Mouse (Mus musculus): ENCODE measurements around the gene Sqstm1. TPM values are rescaled to one million over a fixed set of nuclear protein-coding genes. Genes with fewer than 3 reads are reported as not detected.
"Not testable (repeated sequence)": the region's sequence is repeated elsewhere in the genome, so short reads cannot be mapped to it uniquely, and the experiment has no call there.

Gene Sqstm1
- polyA plus RNA-seq, 1 experiment from 2014 or later: 392 TPM

GRCm38 (mm10) chr11:50177111-50177510, 33.5 kb downstream of the Sqstm1 start:
- Histone ChIP-seq H3K4me2 (no peak overlapping the region), H3K9me3 (no peaks in the 10 kb centered on the region), H3K4me1 (peaks cover 12% of the 10 kb centered on the region), H3K9ac (no peak overlapping the region), H3K4me3 (no peak overlapping the region), H3K27ac (no peak overlapping the region), H3K36me3 (replicated peaks) (peaks cover 6% of the 10 kb centered on the region), H3K27me3 (replicated peaks) (no peaks in the 10 kb centered on the region)
- no peak for ATAC-seq (replicated peaks)
- 85% methylated on average over 6 of the region's 6 CpGs for WGBS

DNA sequence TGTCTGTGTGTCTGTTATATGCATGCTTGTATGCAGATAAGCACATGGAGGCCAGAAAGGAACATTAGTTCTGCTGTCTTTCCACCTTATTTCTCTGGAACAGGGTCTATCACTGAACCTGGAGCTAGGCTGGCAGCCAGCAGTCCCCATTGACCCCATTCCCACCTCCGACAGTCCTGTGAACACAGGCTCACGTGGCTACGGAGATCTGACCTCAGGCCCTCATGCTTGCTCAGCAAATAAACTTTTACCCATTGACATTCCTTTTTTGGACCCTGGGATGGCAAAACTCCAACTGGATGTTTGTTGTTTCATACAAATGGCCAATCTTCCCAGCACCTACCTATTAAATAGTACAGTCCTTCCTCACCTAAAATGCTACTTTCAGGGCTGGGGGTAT, 34.3 kb downstream of the Sqstm1 start:
- Histone ChIP-seq H3K9ac (no peak overlapping the region), H3K4me3 (no peak overlapping the region), H3K4me1 (peaks cover 12% of the 10 kb centered on the region), H3K9me3 (no peaks in the 10 kb centered on the region), H3K27ac (no peak overlapping the region), H3K27me3 (replicated peaks) (no peaks in the 10 kb centered on the region), H3K4me2 (no peak overlapping the region), H3K36me3 (replicated peaks) (peaks cover 12% of the 10 kb centered on the region)
- ATAC-seq (replicated peaks): no peak
- WGBS: 89% methylated on average over 3 of the region's 3 CpGs

DNA sequence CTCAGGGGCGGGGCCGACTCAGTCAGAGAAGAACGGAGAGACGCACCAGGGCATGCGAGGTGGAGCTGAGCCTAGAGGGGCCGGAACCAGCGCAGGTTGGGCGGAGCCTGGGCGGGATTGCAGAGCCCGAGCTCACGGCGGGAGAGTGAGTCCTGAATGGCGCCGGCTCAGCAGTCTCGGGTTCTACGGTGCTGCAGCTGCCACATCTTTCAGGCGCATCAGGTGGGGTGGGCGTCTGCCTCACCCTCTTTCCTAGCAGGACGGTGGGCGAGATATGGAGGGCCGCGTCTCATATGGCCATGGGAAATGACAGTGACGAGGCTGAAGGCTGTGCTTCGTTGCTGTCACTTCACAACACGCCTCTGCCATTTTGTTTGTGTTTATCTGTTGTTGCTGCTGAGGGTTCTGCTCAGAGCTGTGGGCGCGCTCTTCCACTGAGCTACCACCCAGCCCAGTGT, 35.9 kb downstream of the Sqstm1 start:
- peak overlapping the region; percentile 59 for H3K4me3 ChIP-seq
- peak overlapping the region; percentile 71 for H3K9ac ChIP-seq
- ATAC-seq (replicated peaks): peak; percentile 100
- H3K9me3 ChIP-seq: no peaks in the 10 kb centered on the region
- under 1% methylated on average over 27 of the region's 27 CpGs for WGBS
- H3K4me2 ChIP-seq: peak overlapping the region; percentile 62
- H3K4me1 ChIP-seq: peaks cover 12% of the 10 kb centered on the region
- no peaks in the 10 kb centered on the region for H3K27me3 ChIP-seq (replicated peaks)
- H3K27ac ChIP-seq: peak overlapping the region; percentile 90
- peaks cover 22% of the 10 kb centered on the region; the same call in 1 of the 2 replicates for H3K36me3 ChIP-seq (replicated peaks)

GRCm38 (mm10) chr11:50174111-50174729, 36.4 kb downstream of the Sqstm1 start, which contains the start of gene Mrnip:
Gene Mrnip, plus strand, starts transcription at chr11:50174444.
- H3K4me1 ChIP-seq: peaks cover 12% of the 10 kb centered on the region
- peak within 1 kb of the TSS; percentile 62 for H3K4me2 ChIP-seq
- H3K36me3 ChIP-seq (replicated peaks): peaks cover 27% of the 10 kb centered on the region
- ATAC-seq (replicated peaks): peak; percentile 53
- not testable (repeated sequence) for H3K9me3 ChIP-seq; H3K27me3 ChIP-seq (replicated peaks)
- peak within 1 kb of the TSS; percentile 71 for H3K9ac ChIP-seq
- WGBS: 5% methylated on average over 19 of the region's 19 CpGs
- peak within 1 kb of the TSS; percentile 59 for H3K4me3 ChIP-seq
- peak within 1 kb of the TSS; percentile 90 for H3K27ac ChIP-seq

GRCm38 (mm10) chr11:50168352-50168751, 42.3 kb downstream of the Sqstm1 start:
- peaks cover 45% of the 10 kb centered on the region for H3K36me3 ChIP-seq (replicated peaks)
- WGBS: 92% methylated on average over 5 of the region's 5 CpGs

DNA sequence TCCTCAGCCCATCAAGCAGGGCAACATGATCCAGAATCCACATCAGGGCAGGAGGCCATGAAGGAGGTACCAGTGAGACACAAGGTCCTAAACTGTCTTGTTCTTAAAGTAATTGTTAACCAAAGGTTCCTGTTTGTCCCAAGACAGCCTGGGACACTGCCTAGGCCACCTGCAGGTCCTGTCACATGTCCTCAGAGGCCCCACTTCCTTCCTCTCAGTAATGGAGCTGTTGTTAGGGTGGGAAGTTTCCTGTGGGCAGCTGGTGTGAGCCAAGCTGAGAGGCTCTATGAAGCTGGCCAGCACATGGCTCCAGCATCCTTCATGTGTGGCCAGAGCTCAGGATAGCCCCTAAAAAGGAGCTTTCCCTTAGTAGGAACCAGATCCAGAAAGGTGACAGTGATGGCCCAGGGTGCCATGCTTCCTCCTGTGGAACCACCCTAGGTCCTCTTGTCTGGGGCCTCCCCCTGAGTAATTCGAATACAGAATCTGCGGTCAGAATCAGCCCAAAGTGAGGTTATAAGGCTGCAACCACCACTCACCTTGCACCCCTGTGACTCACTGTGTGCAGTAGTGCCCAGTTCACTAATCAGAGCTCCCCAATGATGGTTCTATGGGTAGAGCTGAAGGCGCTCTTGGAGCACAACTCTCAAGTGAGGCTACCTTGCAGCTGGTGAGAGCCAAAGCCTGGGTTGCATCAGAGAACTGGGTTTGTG, 48.1 kb downstream of the Sqstm1 start:
- H3K27ac ChIP-seq: no peak overlapping the region
- no peak overlapping the region for H3K9ac ChIP-seq
- no peak for ATAC-seq (replicated peaks)
- peaks cover 31% of the 10 kb centered on the region for H3K36me3 ChIP-seq (replicated peaks)
- H3K4me1 ChIP-seq: no peaks in the 10 kb centered on the region
- H3K9me3 ChIP-seq: no peaks in the 10 kb centered on the region
- WGBS: 95% methylated on average over 3 of the region's 3 CpGs
- H3K4me2 ChIP-seq: no peak overlapping the region
- no peak overlapping the region for H3K4me3 ChIP-seq
- no peaks in the 10 kb centered on the region for H3K27me3 ChIP-seq (replicated peaks)

More at GRCm38 (mm10) chr11:50168352-50168751, 42.3 kb downstream of the Sqstm1 start:
- H3K4me2 ChIP-seq: no peak overlapping the region
- no peak overlapping the region for H3K27ac ChIP-seq
- no peaks in the 10 kb centered on the region for H3K4me1 ChIP-seq
- H3K9ac ChIP-seq: no peak overlapping the region
- no peaks in the 10 kb centered on the region for H3K9me3 ChIP-seq
- no peak for ATAC-seq (replicated peaks)
- no peaks in the 10 kb centered on the region for H3K27me3 ChIP-seq (replicated peaks)
- H3K4me3 ChIP-seq: no peak overlapping the region

GRCm38 (mm10) chr11:50161578-50162304, 48.9 kb downstream of the Sqstm1 start:
- H3K9ac ChIP-seq: no peak overlapping the region
- H3K27me3 ChIP-seq (replicated peaks): no peaks in the 10 kb centered on the region
- H3K9me3 ChIP-seq: no peaks in the 10 kb centered on the region
- H3K27ac ChIP-seq: no peak overlapping the region
- peaks cover 39% of the 10 kb centered on the region for H3K36me3 ChIP-seq (replicated peaks)
- 73% methylated on average over 10 of the region's 10 CpGs for WGBS
- H3K4me3 ChIP-seq: no peak overlapping the region
- no peak overlapping the region for H3K4me2 ChIP-seq
- ATAC-seq (replicated peaks): peak; percentile 51; the same call in 1 of the 2 replicates
- no peaks in the 10 kb centered on the region for H3K4me1 ChIP-seq

- ATAC-seq (replicated peaks): no peak
- Histone ChIP-seq H3K4me2 (no peak overlapping the region), H3K27ac (no peak overlapping the region), H3K9ac (no peak overlapping the region), H3K4me1 (no peaks in the 10 kb centered on the region), H3K9me3 (no peaks in the 10 kb centered on the region), H3K36me3 (replicated peaks) (peaks cover 49% of the 10 kb centered on the region), H3K27me3 (replicated peaks) (no peaks in the 10 kb centered on the region), H3K4me3 (no peak overlapping the region)
- WGBS: 87% methylated on average over 4 of the region's 4 CpGs
Measured at GRCm38 (mm10) chr11:50159347-50159746, 51.3 kb downstream of the Sqstm1 start.

DNA sequence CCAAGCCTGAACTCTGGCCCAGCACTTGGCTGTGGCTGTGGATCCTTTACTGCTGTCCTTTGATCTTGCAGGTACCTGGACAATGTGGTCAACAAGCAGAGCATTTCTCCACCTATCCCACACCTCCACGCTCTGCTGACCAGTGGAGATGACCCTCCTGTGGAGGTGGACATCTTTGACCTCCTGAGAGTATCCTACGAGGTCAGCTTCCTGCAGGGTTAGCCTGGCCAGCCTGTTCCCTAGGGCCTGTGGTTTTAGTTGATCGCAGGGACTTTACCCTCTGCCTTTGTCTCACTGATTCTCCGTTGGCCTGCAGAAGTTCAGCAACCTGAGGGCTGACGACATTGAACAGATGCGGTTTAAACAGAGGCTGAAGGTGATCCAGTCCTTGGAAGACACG, 52.3 kb downstream of the Sqstm1 start:
- H3K4me2 ChIP-seq: no peak overlapping the region
- no peak overlapping the region for H3K4me3 ChIP-seq
- H3K4me1 ChIP-seq: no peaks in the 10 kb centered on the region
- 95% methylated on average over 7 of the region's 7 CpGs for WGBS
- no peak for ATAC-seq (replicated peaks)
- no peak overlapping the region for H3K27ac ChIP-seq
- H3K27me3 ChIP-seq (replicated peaks): no peaks in the 10 kb centered on the region
- no peaks in the 10 kb centered on the region for H3K9me3 ChIP-seq
- H3K36me3 ChIP-seq (replicated peaks): peaks cover 43% of the 10 kb centered on the region
- H3K9ac ChIP-seq: no peak overlapping the region

DNA sequence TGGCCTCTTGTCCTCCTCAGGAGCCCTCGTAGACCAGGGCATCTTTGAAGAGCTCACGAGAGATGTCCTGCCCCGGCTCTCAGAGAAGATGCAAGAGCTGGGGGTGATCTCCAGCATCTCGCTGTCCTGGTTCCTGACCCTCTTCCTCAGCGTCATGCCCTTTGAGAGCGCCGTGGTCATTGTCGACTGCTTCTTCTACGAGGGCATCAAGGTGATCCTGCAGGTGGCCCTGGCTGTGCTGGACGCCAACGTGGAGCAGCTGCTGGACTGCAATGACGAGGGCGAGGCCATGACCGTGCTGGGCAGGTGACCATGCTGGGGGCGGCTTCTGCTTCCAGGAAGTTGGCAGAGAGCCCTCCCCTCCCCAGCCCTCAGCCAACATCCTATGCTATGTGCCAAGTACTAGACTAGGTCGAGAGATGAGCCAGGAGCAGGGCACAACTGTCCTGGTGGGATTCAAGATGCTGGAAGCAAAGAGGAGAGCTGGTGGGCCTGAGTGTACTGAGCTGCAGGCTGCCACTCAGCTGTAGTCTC, 53.8 kb downstream of the Sqstm1 start:
- Histone ChIP-seq H3K4me2 (no peak overlapping the region), H3K36me3 (replicated peaks) (peaks cover 56% of the 10 kb centered on the region), H3K27me3 (replicated peaks) (no peaks in the 10 kb centered on the region), H3K4me1 (no peaks in the 10 kb centered on the region), H3K27ac (no peak overlapping the region), H3K9ac (no peak overlapping the region), H3K4me3 (no peak overlapping the region), H3K9me3 (no peaks in the 10 kb centered on the region)
- no peak for ATAC-seq (replicated peaks)
- WGBS: 96% methylated on average over 16 of the region's 16 CpGs

DNA sequence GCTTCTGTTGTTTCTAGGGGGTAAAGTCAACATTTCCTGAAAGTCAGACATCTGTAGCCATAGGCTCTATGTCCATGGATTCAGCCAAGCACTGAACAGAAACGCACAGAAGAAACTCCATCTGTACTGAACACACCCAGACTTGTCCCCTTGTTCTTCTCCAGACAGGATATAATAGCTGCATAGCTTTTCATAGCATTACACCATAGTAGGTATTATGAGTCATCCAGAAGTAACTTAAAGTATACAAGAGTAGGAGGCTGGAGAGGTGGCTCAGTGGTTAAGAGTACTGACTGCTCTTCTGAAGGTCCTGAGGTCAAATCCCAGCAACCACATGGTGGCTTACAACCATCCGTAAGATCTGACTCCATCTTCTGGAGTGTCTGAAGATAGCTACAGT, 54.8 kb downstream of the Sqstm1 start:
- Histone ChIP-seq H3K27me3 (replicated peaks) (no peaks in the 10 kb centered on the region), H3K36me3 (replicated peaks) (peaks cover 65% of the 10 kb centered on the region), H3K9ac (no peak overlapping the region), H3K4me3 (no peak overlapping the region), H3K4me2 (no peak overlapping the region), H3K27ac (no peak overlapping the region), H3K4me1 (no peaks in the 10 kb centered on the region), H3K9me3 (no peaks in the 10 kb centered on the region)
- WGBS: 91% methylated on average over 2 of the region's 2 CpGs
- no peak for ATAC-seq (replicated peaks)
